Mouse (Mus musculus) ES-Bruce4 (cell line): ENCODE results near the gene Uhmk1.

ENCODE experiments used
- CTCF ChIP-seq: IDR thresholded peaks from one replicate; pipeline ENCODE4 v1.8.1; 2011; ENCODE audit warnings: low read depth, low read length
- POLR2A ChIP-seq: IDR thresholded peaks from one replicate; pipeline ENCODE4 v1.8.1; 2011; ENCODE audit warnings: low read length; ENCODE audit not compliant: insufficient read depth

DNA sequence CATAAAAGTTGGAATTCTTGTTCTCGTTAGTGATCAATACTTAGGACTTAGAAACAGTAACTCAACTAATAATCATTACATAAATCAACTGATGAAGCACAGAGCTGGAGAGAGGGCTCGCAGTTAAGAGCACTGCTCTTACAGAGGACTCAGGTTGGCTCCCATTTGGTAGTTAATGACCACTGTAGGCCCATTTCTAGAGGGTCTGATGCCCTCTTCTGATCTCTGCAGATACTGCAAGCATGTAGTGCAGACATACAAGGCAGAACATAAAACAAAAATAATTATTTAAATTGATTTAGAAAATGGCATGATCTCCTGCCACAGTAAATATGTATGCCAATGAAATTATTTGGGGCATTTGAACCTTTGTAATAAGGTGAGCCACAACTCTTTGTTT lies 55.5 kb downstream of the Uhmk1 start:
- TF ChIP-seq CTCF (no peak), POLR2A (no peak)
